Mouse (Mus musculus): ENCODE measurements around the gene Ercc6l2. TPM values are rescaled to one million over a fixed set of nuclear protein-coding genes. Genes with fewer than 3 reads are reported as not detected.
"Not testable (repeated sequence)": the region's sequence is repeated elsewhere in the genome, so short reads cannot be mapped to it uniquely, and the experiment has no call there.

The Ercc6l2 gene
- polyA plus RNA-seq, 1 experiment from 2014 or later: 5.5 TPM

DNA sequence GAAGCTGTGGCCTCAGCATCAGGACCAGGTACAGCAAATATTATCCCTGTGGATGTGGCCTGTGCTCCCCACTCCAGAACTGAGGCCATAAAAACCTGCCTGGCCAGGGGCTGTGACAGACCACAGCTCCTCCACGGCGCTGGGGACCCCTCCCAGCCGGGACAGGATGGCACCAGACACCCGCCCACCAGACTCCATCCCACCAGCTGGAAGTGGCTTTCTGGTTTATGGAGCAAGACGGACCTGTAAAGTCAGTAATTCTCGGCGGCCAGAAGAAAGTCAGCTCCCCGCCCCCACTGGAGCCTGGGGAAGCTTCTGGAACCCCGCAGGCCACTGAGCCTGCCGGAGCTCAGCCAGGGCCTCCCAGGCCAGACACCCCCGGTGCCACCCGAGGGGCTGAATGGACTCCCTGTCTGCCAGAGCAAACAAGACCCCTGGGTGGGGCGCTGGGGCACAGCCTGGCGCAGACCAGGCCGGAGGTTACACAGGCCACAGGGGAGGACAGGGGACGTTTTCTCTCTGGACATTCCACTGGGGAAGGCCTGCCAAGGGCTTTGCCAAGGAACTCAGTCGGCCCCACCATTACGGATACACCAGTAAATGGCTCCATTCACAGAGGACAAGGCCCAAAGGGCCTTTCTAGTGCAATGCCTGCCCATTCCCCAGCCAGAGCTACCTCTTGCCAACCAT lies 103.8 kb downstream of the Ercc6l2 start:
- DNase-seq: no peak
- Histone ChIP-seq H3K27ac (ENCODE audit: low read depth) (no peak overlapping the region), H3K9me3 (ENCODE audit: low read length) (no peaks in the 10 kb centered on the region; the same call in 1 of the 2 replicates), H3K4me3 (ENCODE audit: low read depth, low read length) (no peak overlapping the region), H3K4me2 (ENCODE audit: low read depth, low read length) (no peak overlapping the region), H3K9ac (replicated peaks) (no peak overlapping the region), H3K4me1 (ENCODE audit: insufficient read depth) (peaks cover 2% of the 10 kb centered on the region; the same call in 1 of the 2 replicates), H3K36me3 (replicated peaks; ENCODE audit: insufficient read depth, low read length) (no peaks in the 10 kb centered on the region), H3K27me3 (ENCODE audit: insufficient read depth, low read length) (no peaks in the 10 kb centered on the region)
- ATAC-seq: no peak
- TF ChIP-seq CTCF (IDR thresholded peaks at IDR 0.05; ENCODE audit: low read depth) (no peak), EP300 (IDR thresholded peaks at IDR 0.05; ENCODE audit: low read depth) (no peak)
- WGBS (ENCODE audit: insufficient replicate concordance): 78% methylated on average over 18 of the region's 18 CpGs

DNA sequence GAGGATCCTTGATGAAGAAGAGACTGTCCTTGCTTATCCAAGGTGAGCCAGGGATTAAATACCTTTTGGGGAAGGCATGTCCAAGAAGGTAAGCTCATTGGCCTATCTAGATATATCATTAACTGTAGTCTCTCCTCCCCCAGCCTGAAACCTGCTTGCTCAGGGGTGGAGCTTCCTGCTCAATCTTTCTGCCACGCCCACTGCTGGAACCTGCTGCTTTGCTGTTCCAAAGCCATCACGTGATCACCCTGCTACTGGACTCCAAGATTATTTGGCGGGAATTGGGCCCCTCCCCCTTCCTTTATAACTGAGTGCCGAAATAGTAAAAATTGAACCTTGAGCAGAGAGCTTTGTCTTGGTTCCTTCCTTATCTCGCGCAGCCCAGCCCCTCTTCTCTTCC lies 109.0 kb downstream of the Ercc6l2 start:
- WGBS (ENCODE audit: insufficient replicate concordance): 30% methylated on average over 2 of the region's 6 CpGs
- not testable (repeated sequence) for DNase-seq; H3K9ac ChIP-seq (replicated peaks); H3K9me3 ChIP-seq (ENCODE audit: low read length); H3K4me1 ChIP-seq (ENCODE audit: insufficient read depth); H3K27ac ChIP-seq (ENCODE audit: low read depth); H3K4me2 ChIP-seq (ENCODE audit: low read depth, low read length); ATAC-seq; H3K4me3 ChIP-seq (ENCODE audit: low read depth, low read length); H3K27me3 ChIP-seq (ENCODE audit: insufficient read depth, low read length); H3K36me3 ChIP-seq (replicated peaks; ENCODE audit: insufficient read depth, low read length)

DNA sequence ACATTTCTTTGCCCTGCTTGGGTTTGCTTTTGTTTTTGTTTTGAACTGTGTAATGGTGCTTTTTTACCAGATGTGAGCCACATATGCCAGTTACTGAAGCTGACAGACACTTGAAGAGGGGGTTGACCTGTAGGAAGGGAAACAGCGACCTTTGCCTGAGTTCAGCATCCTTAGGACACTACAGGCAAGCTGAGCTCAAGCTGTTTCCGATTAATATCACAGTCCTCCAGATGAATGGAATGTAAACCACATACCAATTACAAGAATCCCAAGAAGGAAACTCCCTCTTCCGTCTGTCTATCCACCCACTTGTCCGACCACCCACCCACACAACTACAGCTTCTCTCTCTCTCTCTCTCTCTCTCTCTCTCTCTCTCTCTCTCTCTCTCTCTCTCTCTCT lies 112.3 kb downstream of the Ercc6l2 start:
- TF ChIP-seq CTCF (IDR thresholded peaks at IDR 0.05; ENCODE audit: low read depth): no peak
- TF ChIP-seq EP300 (IDR thresholded peaks at IDR 0.05; ENCODE audit: low read depth): no peak
- DNase-seq: no peak
- no peak for ATAC-seq
- Histone ChIP-seq H3K4me1 (ENCODE audit: insufficient read depth) (peaks cover 8% of the 10 kb centered on the region), H3K27ac (ENCODE audit: low read depth) (no peak overlapping the region), H3K4me3 (ENCODE audit: low read depth, low read length) (no peak overlapping the region), H3K36me3 (replicated peaks; ENCODE audit: insufficient read depth, low read length) (no peaks in the 10 kb centered on the region), H3K27me3 (ENCODE audit: insufficient read depth, low read length) (no peaks in the 10 kb centered on the region), H3K4me2 (ENCODE audit: low read depth, low read length) (no peak overlapping the region), H3K9ac (replicated peaks) (no peak overlapping the region), H3K9me3 (ENCODE audit: low read length) (no peaks in the 10 kb centered on the region)
- 70% methylated on average over 4 of the region's 4 CpGs for WGBS (ENCODE audit: insufficient replicate concordance)

DNA sequence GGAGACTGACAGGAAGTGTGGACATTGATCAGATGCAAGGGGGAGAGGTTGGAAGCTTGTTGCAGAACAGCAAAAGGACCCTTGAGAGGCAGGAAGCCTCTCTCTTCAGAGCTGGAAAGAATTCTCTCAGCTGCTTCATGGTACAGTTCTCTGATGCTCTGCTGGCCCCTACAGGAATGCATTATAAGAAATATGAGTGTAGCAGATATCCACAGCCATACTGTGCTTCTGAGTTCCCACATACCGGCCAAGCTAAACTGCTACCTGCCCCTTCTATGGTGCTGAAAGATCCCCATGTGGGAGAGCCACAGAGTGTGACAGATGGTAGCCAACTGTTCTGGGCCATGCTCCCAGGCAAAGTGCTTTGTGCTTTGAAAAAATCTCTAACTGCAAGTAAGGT lies 114.3 kb downstream of the Ercc6l2 start:
- Histone ChIP-seq H3K36me3 (replicated peaks; ENCODE audit: insufficient read depth, low read length) (no peaks in the 10 kb centered on the region), H3K4me3 (ENCODE audit: low read depth, low read length) (no peak overlapping the region), H3K27me3 (ENCODE audit: insufficient read depth, low read length) (no peaks in the 10 kb centered on the region), H3K4me1 (ENCODE audit: insufficient read depth) (peaks cover 8% of the 10 kb centered on the region), H3K27ac (ENCODE audit: low read depth) (no peak overlapping the region), H3K4me2 (ENCODE audit: low read depth, low read length) (no peak overlapping the region), H3K9ac (replicated peaks) (no peak overlapping the region), H3K9me3 (ENCODE audit: low read length) (no peaks in the 10 kb centered on the region)
- WGBS (ENCODE audit: insufficient replicate concordance): 53% methylated on average over 1 of the region's 1 CpGs
- TF ChIP-seq EP300 (IDR thresholded peaks at IDR 0.05; ENCODE audit: low read depth): no peak
- TF ChIP-seq CTCF (IDR thresholded peaks at IDR 0.05; ENCODE audit: low read depth): peak; percentile 37
- ATAC-seq (no peak), DNase-seq (no peak)

DNA sequence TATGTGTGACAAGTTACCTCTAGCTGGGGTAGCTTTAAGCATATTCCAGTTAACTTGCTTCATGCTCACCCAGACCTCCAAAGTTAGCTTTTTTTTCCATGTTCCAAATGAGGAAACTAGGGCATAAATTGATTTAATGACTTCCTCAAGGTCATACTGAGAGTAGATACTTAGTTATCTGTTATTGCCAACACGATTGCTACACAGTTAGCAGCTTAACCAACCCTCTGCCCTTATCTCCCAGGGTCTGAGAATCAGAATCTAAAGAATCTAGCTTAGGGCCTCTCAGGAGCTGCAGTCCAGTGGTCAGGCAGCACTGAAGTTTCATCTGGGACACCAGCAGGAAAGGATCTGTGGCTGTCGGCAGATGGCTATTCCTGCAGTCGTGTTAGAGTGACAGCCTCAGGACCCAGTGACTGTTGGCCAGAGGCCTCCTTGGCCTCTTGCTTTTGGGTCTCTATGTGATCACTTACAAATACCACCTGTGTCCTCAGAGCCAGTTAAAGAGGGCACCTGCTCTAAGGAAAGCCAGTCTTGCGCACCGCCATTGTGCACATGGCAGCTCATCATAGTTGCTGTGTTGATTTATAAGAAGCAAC lies 115.0 kb downstream of the Ercc6l2 start:
- peaks cover 8% of the 10 kb centered on the region for H3K4me1 ChIP-seq (ENCODE audit: insufficient read depth)
- no peak overlapping the region for H3K4me3 ChIP-seq (ENCODE audit: low read depth, low read length)
- ATAC-seq (peak; percentile 55; the same call in 1 of the 2 replicates), DNase-seq (no peak)
- H3K9ac ChIP-seq (replicated peaks): no peak overlapping the region
- H3K36me3 ChIP-seq (replicated peaks; ENCODE audit: insufficient read depth, low read length): no peaks in the 10 kb centered on the region
- no peak overlapping the region for H3K4me2 ChIP-seq (ENCODE audit: low read depth, low read length)
- 63% methylated on average over 5 of the region's 5 CpGs for WGBS (ENCODE audit: insufficient replicate concordance)
- TF ChIP-seq EP300 (IDR thresholded peaks at IDR 0.05; ENCODE audit: low read depth) (no peak), CTCF (IDR thresholded peaks at IDR 0.05; ENCODE audit: low read depth) (no peak)
- H3K27me3 ChIP-seq (ENCODE audit: insufficient read depth, low read length): no peaks in the 10 kb centered on the region
- H3K9me3 ChIP-seq (ENCODE audit: low read length): no peaks in the 10 kb centered on the region
- H3K27ac ChIP-seq (ENCODE audit: low read depth): no peak overlapping the region

DNA sequence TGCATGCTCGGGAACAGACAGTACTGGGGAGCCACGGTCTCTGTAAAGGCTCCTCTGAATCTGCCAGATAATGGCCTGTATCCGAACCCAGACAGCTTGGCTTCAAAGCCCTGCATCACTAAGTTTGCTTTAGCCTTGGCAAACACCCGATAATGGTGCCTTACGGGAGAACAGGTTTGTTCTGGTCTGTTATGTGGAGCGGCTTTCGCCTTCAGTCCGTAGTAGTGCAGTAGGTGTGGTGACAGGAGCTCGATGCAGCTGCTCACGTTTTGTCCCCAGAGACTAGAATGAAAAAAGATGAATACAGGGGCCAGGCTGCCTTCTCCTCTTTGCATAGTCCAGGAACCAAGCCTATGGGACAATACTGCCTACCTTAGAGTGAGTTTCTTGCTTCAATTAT lies 115.5 kb downstream of the Ercc6l2 start:
- Histone ChIP-seq H3K27me3 (ENCODE audit: insufficient read depth, low read length) (no peaks in the 10 kb centered on the region), H3K9me3 (ENCODE audit: low read length) (no peaks in the 10 kb centered on the region), H3K27ac (ENCODE audit: low read depth) (no peak overlapping the region), H3K4me1 (ENCODE audit: insufficient read depth) (peaks cover 8% of the 10 kb centered on the region), H3K36me3 (replicated peaks; ENCODE audit: insufficient read depth, low read length) (no peaks in the 10 kb centered on the region), H3K4me2 (ENCODE audit: low read depth, low read length) (no peak overlapping the region), H3K9ac (replicated peaks) (no peak overlapping the region), H3K4me3 (ENCODE audit: low read depth, low read length) (no peak overlapping the region)
- no peak for ATAC-seq
- no peak for DNase-seq
- WGBS (ENCODE audit: insufficient replicate concordance): 52% methylated on average over 10 of the region's 10 CpGs
- TF ChIP-seq EP300 (IDR thresholded peaks at IDR 0.05; ENCODE audit: low read depth) (no peak), CTCF (IDR thresholded peaks at IDR 0.05; ENCODE audit: low read depth) (no peak)
